Mouse (Mus musculus) regulatory T cell (primary cell): ENCODE measurements around the gene Abhd5.

Experiments
- in situ Hi-C: fragments of 300-600 bp; cut with MboI, MseI; formaldehyde crosslinking; loops from one replicate; pipeline ENCODE4 v1.15.1; 2025; ENCODE audit warnings: high pct_unique_total_duplicates

The Abhd5 gene

DNA sequence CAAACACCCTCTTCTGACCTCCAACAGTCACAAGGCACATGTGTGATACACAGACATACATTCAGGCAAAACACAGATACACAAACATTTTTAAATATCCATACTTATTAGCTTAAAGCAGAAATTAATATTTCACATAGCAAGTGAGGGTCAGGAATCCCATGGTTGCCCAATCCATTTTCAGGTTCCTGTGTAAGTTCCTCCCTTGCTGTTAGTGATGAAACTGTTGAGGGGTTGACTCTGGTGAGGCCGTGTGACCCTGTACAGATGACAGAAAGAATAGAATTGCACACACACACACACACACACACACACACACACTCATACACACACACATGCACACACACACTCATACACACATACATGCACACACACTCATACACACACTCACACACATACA lies 63.2 kb downstream of the Abhd5 start:
- in situ Hi-C loops = no loop called here

DNA sequence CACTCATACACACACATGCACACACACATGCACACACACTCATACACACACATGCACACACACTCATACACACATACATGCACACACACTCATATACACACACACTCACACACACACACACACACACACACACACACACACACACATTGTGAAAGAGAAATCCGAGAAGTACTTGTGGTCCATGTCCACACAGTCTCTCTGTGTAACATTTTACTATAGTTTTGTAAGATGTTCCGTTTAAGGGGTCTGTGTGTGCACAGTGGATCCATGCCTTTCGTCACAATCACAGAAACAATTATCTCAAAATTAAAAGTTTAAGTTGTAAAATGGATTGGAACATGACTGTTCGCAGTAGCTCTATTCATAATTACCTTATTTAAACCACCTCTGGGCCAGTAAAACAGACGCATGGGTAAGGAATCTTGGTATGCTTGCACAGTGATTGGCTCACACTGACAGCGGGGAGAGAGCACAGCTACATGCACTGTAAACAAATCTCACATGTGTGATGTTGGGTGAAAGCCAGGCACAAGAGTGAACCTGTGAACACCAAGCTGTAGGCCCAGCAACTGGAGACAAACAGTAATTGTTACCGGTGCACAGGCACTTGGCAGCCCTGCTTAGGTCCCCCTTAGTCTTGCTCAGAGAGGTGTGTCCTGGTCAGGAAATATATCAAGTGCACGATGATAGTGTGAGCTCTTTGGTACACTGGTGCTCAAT lies 63.8 kb downstream of the Abhd5 start:
- in situ Hi-C loops = no loop called here

DNA sequence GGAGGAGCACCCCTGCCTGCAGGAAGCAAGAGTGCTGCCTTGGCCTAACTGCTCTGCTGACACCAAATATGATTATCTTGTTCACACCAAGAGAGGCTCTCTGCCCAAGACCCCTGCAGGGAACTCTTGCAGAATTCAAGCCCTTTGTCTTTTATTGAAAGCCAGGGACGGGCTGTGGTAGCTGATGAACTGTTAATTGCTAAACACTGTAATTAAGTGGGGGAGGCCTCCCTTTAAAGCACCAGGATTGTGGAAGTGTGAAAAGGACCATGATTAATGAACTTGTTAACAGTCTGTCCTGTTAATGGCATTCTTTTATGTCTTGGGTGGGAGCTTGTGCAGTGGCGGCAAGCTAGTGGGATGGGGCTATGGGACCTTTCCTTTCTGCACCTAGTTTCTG lies 65.2 kb downstream of the Abhd5 start:
- in situ Hi-C loops = no loop called here

DNA sequence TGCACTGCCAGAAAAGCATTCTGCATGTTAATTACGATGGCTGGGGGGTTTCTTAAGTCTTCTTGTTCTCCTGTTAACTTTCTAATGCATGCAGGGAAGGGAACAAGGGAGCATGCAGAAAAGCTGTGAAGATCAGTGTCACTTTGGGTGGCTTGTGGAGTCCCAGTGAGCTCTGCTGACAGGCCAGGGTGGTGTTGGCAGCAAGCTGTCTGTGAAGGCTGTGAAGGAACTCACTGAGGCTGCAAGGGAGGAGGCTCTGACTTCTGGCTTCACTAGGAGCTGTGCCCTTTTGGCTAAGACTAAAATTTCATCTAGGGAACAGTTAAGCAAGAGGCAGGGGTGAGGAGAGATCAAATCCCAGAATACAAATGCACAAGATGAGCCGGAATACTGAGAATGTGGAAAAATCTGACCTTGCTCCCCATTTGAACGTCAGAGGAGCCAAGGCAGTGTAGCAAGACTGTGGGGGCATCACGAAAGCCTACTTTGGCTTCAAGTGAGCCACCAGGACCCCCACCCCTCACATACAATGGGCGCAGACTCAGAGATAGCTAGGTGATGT lies 68.9 kb downstream of the Abhd5 start:
- in situ Hi-C loops = no loop called here

DNA sequence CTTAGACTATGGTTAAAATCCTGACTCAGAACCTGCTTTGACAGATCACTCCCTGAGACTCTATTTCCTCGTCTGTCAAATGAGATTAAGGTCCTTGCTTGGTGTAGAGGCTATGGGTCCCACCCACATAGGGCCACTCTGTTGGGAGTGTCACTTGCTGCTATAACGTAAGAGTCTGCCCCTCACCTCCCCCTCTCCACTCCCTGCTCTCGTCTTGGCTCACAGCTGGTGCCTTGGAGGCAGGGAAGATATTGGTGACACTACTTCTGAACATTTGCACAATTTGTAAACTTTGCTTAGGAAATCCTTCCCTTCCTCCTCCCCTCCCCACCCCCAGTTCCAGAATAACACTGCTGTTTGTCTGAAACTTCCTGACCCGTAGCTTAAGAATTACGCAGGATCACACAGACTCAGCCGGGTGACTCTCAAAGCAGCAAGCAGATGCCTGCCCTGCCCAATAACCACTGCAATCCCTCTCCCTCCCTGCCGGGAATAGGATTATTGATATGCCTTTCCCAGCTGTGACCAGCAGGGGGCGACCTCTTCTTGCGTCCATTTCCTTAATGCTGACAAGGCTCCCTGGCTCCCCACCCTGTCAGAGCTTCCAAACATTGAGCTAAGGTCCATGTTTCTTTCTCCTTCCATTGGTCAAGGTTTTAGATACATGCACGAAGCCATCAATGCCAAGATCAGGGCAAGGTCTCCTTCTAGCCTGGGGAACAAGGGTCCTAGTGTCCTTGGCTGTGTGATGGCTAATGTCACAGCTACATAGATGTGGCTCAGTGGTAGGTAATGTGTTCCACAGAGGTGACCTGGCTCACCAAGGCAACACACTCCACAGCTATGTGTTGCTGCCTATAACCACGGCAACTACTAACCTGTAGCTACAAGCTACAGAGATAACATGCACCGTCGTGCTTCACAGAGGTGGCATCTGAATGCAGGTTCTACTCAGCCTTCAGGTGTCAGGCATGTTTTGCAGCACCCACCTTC lies 69.7 kb downstream of the Abhd5 start:
- in situ Hi-C loops = no loop called here

DNA sequence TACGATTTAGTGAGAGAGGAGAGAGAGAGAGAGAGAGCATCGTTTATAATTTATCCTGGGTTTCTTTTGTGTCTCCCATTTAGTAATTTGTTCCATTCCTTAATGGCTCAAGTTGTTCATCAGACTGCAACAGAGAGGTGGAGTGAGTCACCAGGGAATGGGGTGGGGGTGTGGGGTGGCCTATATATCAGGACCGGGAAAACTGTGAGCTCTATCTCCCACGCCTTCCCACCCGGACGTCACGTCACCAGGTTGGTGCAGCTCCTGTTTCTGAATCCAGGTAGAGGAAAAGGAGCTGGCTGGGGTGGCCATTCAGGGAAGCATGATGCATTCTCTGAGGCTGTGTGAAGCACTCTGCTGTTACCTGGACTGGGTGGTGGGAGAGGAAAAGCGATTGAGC lies 70.5 kb downstream of the Abhd5 start:
- in situ Hi-C loops = no loop called here

DNA sequence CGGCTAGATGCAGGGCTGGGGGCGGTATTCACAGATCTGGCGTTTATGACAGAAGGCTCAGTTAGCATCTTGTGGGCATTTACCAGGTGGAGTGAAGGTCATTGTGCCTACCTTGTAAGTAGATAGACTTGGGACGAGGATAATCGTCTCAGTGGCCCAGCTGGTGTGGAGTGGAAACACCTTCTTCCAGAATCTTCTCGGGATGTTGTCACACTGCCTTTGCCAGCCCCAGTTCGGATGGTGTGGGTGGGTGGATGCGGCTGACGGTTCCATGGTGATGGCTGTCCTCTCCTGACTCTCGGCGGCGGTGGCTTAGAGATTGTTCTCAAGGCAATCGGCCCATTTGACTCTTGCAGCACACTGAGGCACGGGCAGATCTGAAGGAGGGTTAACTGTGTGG lies 71.3 kb downstream of the Abhd5 start:
- in situ Hi-C loops = no loop called here

DNA sequence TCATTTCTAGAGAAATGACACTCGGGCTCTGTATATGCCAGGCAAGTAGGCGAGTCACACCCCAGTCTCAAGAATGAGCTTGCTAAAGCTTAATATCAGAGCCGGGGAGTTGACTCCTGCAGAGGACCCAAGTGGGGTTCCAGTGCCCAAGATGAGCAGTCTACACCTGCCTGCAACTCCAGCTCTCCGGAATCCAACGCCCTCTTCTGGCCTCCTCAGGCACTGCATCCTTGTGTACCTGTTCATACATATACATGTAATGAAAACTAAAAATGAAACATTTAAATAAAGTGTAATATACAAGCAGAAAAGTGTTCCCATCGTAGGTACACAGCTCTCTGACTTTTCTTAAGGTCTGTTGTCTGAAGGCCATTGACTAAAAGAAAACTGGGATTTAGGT lies 71.7 kb downstream of the Abhd5 start:
- in situ Hi-C loops = no loop called here

DNA sequence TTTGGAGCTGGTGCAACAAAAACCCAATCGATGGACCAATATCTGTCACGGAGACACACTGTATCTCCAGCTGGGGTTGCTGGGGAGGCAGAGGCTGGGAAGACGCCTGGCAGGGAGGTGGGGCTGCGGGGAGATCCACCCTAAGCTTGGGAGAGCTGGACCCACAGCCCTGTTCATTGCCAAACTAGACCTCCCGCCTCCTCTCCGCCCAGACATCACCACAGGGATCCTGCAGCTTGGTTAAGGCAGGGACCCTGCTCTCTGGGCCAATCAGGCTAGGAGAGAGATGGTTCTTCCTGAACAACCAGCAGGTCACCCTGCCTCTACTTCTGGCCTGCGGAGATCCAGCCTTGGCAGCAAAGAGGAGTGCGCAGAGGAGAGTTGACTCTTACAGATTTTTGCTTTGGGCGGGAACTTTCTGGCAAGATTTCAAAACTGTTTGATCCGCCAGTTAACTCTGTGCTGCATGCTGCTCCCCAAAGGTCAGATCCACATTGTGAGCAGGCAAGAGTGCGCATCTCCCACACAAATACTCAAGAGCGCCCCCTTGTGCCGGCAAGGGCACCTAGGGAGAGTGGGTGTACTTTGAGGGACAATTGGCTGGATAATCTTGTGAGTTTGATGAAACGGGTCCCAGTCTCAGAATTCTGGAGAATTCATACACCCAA lies 73.7 kb downstream of the Abhd5 start:
- in situ Hi-C loops = no loop called here

DNA sequence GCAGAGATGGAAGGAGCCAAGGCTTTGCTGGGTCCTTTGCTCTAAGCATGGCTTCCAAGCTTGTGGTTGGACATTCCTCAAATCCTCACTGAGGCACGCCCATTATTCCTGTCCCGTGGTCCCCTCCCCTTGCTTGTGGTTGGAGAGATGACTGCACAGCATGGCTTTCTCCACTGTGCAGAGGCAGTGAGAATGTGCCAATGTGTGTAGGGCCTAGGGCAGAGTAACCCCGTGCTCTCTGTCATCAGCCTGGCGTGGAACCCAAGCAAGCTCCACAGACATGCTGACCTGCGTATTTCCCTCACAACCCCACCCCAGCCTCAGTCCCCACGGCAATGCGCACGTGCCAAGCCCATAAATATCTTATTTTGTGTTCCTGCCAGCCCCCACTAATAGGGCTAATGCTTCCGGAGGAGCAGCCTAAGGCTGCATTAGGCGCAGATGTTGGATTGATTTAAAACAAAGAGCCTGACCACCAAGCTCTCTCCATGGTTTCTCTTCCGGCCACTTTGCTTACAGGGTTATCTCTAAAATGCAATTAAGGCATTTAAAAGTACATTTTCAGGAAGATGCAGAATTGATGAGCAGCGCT lies 77.7 kb downstream of the Abhd5 start:
- in situ Hi-C loops = no loop called here

- in situ Hi-C loops = no loop called here
These were observed 78.3 kb downstream of the Abhd5 start for GRCm38 (mm10) chr9:122429685-122430084.
